Mouse (Mus musculus) kidney, adult 2 months (tissue): Measurements from ENCODE around the gene Usf2.

Source experiments
- CTCF ChIP-seq: fragments of 200-500 bp; conservative IDR thresholded peaks from 2 replicates; pipeline ENCODE4 v1.5.1; 2011; ENCODE audit warnings: low read depth, mild to moderate bottlenecking, control low read depth, low read length, moderate library complexity, mixed read lengths; ENCODE audit not compliant: insufficient read depth, insufficient read length
- POLR2A ChIP-seq: fragments of 200-500 bp; IDR thresholded peaks from one replicate; pipeline ENCODE4 v1.6.1; 2011; ENCODE audit warnings: low read depth, low read length, control low read depth

DNA sequence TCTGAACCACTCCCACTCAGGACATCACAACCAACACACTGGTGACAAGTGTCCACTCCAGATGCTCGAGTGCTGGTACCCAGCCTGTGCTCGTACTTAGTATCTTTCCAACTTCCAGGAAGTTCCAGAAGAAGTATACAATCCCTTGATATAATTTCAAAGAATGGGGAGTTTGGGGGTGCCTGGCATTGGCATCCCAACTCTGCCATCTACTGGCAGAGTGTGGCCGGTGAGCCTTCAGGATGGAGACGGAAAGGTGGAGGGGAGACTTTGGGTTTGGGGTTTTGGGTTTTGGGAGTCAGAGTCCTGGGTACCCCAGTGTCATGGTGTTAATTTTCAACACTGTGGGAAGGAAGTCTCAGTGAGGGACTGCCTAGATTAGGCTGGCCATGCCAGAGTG, 52.6 kb downstream of the Usf2 start:
- TF ChIP-seq CTCF = peak; percentile 62
- no peak for TF ChIP-seq POLR2A
